Mouse (Mus musculus) spleen, postnatal 36 days (tissue): ENCODE measurements at regions not wholly inside any gene's neighbourhood (a gene's known extent, or its start where the extent isn't known, plus 50 kb on each side); places are given as distances from the start of the nearest gene placed in this dataset.

Source experiments
- DNase-seq, 2 experiments: peaks; one replicate each; pipeline ENCODE4 v3.0.0; 2022; ENCODE audit warnings: low spot score in 2 of 2, mixed read lengths in 1 of 2

DNA sequence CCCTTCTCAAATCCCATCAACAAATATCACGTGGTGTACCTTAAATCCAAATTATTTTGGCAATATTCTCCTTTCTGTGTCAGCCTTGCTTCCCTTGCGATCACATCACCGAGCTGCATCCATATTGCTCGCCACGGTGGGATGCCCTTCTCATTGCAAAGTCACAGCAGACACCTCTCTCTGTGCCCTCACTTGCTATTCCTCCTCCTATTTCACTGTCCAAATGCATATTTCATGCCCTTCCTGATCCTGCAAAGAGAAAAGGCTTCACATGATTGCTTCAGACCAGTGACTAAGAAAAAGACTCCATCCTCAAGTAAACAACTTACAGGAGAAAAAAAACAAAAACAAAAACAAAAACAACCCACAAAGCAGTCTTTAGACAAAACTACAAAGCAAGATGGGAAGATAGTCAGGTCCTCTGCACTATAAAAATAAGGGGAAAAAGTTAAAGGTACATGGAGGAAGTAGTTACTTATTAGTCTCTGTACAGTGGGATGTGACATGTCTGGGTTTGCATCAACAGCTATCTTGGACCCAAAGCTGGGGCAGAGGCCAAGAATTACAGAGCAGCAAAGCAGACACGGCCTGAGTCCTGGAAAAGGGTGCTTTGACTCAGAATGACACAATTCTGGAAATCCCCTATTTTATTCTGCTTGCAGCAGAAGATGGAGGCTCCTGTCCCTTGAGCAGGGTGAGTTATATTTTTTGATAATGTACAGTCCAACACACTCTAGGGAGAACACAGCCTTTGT is 349.3 kb downstream of the Zfp619 start:
- no peak for DNase-seq

DNA sequence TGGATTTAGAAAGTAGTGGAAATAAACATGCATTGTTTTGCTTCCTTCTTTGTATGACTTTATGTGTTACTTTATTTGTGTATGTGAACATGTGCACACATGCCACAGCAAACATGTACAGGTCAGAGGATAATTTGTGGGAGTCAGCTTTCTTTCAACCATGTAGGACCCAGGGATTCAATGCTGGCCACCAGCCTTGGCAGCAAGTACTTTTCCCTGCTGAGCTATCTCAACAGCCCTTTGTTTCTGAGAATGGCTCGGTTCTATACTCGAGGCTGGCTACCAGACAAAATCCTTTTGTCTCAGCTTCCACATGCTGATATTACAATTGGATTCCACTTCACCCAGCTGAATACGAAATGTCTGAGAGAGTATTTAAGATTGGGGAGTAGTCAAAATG is 349.9 kb downstream of the Zfp619 start:
- no peak for DNase-seq

GRCm38 (mm10) chr7:39882113-39882512 is 364.5 kb downstream of the Zfp619 start:
- DNase-seq = no peak

DNA sequence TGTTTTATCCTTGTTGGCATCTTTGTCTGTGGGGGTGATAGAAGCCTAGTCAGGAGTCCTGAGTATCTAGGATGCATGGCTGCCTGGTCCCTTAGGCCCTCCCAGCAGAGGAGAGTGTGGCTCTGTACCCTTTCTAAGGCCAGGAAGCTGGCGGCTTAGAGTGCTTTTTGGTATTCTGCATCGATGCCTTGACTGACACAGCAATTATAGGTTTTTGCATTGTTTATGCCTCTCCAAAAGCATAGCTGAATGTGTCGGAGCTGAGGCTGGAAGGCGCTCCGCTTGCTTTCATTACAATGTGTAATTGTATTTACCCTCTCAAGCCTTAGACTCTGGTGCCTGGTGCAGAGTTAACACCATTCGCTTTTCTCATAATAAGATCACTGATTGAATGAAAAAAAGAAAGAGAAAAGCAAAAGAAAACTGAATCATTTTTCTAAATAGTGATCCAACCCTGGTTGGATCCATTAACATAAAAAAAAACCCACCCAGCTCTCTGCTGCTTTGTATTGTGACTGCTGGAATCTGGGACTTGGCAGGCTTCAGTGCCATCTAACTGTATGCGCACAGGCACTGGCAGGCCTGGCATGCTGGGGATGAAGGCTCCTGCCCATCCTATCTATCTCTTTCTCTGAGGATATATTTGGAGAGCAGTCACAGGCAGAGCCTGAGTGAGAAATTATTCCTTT is 376.8 kb downstream of the Zfp619 start:
- DNase-seq = no peak

- no peak for DNase-seq
These were observed 379.4 kb downstream of the Zfp619 start for GRCm38 (mm10) chr7:39896918-39897317.

DNA sequence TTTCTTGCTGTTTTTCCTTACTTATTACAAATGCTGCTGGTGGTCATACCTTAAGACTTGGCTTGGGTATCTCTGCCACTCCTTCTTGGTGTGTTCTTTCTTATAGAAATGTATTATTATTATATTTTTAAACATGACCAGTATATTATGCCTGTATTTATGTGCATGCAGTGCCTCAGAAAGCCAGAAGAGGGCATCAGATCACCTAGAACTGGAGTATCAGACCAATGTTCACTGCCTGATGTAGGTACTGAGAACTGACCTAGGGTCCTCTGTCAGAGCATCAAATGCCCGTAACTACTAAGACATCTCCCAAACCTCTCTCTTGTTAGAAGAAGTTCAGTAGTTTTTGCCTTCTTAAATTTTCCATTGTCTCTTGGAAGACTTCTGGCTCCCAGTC is 380.7 kb downstream of the Zfp619 start:
- no peak for DNase-seq

DNA sequence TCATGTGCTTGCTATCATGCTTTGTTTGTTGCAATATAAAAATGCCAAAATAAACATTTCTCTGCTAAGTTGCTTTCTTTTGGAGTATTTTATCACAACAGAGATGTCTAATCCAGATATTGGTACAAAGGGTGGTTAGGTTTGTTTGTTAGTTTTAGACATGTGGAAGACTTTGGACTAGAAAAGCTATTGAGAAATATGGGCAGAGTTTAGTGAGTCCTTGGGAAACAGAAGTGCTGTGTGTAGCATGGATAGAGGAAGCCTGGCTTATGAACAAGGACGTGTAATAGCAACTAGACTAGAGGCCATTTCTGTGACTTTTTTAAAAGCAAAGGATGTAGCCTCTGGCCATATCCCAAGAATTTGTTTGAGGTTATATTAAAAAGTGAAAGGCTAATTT is 416.4 kb downstream of the Zfp619 start:
- no peak for DNase-seq

DNA sequence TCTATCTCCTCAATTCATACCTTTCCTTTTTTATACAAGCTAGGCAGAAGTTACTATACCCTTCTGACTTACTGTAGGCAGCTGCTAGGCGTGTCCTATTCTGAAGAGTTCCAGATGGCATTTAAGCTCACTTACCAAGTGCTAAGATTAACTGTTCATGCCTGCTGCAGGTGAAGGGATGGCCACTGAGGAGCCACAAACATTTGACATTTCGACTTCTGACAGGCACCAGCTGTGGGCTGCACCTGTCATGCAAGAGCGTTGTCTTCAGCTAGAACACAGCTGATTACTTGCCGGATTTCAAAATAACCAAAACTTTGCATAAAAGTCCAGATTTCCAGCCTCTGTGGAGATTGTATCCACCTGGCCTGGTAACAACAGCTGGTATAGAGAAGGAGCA is 419.7 kb downstream of the Zfp619 start:
- DNase-seq = no peak

DNA sequence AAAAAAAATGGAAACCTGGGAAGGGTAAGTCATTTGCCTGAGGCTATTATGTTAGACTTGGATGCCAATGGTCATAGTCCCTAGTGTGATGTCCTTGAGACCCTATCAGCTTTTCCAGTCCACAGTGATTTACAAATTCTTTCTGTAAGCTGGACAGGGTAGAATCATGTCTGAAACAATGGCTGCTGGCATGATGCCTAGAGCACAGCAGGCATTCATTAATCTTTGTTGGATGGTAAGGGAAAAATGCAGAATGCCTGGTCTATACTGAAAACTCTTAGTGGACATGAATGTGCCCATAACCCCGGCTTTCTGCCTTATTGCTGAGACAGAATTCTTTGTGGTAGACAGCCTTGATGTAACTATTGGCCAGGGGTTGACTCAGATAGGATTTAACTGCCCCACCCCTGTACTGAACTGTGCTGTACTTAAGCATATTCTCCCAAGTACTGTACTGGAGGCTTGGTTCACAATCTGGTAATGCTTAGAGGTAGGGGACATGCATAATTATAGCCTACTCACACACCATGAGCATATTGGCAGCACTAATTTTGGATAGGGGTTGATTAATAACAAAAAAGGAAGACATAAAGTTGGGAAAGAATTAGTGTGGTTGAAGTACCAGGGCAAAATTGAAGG is 424.8 kb downstream of the Zfp619 start:
- no peak for DNase-seq

- no peak for DNase-seq
These were observed 436.5 kb downstream of the Zfp619 start for GRCm38 (mm10) chr7:39954110-39954509.

DNA sequence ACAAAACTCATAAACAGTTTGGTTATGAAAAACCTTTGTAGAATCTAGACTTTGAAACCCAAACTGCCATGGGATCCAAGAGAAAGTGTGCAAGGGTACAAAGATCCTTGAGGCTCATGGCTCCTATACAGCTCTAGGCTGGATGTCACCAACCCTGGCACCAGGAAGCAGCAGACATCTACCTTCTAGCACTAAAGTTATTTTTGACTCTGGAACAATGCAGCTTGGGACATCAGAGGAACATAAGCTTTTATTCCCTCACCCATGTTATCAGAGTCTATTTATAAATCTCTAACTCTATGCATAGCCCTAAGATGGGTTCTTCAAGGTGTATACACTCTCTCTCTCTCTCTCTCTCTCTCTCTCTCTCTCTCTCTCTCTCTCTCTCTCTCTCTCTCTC is 437.4 kb downstream of the Zfp619 start:
- DNase-seq = no peak

GRCm38 (mm10) chr7:39978121-39978520 is 460.6 kb downstream of the Zfp619 start:
- no peak for DNase-seq

GRCm38 (mm10) chr7:39981647-39982046 is 464.1 kb downstream of the Zfp619 start:
- DNase-seq = no peak
